Mouse (Mus musculus): ENCODE data around the gene Aqp3. TPM values are rescaled to one million over a fixed set of nuclear protein-coding genes. Genes with fewer than 3 reads are reported as not detected.
A peak's percentile ranks its signal among the peaks of the same experiment; 100 is the strongest.

The Aqp3 gene
- polyA plus RNA-seq, 1 experiment from 2014 or later = 1.0 TPM

DNA sequence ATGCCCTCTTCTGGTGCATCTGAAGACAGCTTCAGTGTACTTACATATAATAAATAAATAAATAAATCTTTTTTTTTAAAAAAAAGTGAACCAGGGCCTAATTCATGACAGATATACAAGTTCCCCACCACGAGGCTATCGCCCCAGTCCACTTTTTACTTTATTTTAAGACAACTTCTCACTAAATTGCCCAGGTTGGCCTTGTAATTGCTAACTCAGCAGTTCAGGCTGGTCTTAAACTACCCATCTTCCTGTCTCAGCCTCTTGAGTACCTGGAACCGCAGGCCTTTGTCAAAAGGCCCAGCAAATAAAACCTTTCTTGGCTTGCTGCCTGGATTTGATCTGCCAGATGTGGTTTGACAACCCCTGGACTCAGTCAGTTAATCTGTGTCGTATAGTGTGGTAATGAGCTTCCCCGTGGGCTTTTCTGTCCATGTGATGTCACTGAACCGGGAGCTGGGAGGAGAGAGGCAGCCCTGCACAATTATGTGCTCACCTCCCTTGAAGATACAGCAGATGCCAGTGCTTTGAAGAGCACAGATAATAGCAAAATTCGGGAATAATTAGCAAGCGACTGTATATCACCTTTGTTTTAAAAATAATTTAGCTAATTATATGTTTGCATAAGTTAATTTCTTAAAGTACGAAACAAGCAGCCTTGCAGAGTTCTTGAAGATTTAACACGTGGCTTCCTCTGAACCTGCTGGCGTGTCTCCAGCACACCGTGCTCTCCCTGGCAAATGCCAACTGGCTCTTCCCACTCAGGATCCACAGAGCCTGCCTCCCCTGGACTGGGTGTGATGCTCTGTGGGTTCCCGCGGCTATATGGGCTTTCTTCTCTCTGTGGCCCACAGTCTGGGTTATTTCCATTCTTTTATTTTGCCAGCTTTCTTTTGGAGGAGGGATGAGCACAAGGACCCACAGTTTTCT, 26.2 kb downstream of the Aqp3 start:
- no peaks in the 10 kb centered on the region for H3K9me3 ChIP-seq (replicated peaks; ENCODE audit: control insufficient read depth, low read length)
- DNase-seq (ENCODE audit: low spot score) (no peak), ATAC-seq (replicated peaks; ENCODE audit: insufficient number of reproducible peaks, low FRiP score, low TSS enrichment, low read depth) (no peak)
- H3K27me3 ChIP-seq (ENCODE audit: control insufficient read depth, insufficient read depth, low read length) = no peaks in the 10 kb centered on the region
- H3K36me3 ChIP-seq (replicated peaks; ENCODE audit: control insufficient read depth, insufficient read depth, low read depth, low read length) = no peaks in the 10 kb centered on the region
- no peak overlapping the region for H3K27ac ChIP-seq (replicated peaks; ENCODE audit: low read depth, low read length)
- H3K9ac ChIP-seq (replicated peaks; ENCODE audit: low read length) = no peak overlapping the region
- H3K4me1 ChIP-seq (ENCODE audit: control insufficient read depth, insufficient read depth, low read length) = no peaks in the 10 kb centered on the region
- H3K4me2 ChIP-seq (ENCODE audit: low read depth, low read length) = no peak overlapping the region
- no peak overlapping the region for H3K4me3 ChIP-seq (ENCODE audit: low read depth, low read length)
- WGBS = 74% methylated on average over 14 of the region's 14 CpGs

DNA sequence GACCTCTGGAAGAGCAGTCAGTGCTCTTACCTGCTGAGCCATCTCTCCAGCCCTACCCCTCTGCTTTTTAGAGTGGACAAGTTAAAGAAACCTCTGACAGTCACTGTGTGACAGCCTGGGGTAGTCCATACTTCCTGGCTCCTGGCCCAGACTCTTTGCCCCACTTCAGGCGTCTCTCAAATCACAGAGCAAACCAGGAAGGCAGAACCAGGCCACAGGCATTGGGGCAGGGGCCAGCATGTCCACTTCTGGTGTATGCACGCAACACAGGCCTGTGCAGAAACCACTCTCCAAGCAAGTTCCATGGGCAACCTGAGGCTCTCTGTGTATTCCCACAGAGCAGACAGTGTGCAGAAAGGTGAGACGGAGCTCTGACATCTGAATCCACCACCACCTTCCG, 32.8 kb downstream of the Aqp3 start:
- no peak overlapping the region for H3K4me2 ChIP-seq (ENCODE audit: low read depth, low read length)
- no peak overlapping the region for H3K9ac ChIP-seq (replicated peaks; ENCODE audit: low read length)
- H3K27ac ChIP-seq (replicated peaks; ENCODE audit: low read depth, low read length) = no peak overlapping the region
- ATAC-seq (replicated peaks; ENCODE audit: insufficient number of reproducible peaks, low FRiP score, low TSS enrichment, low read depth) = no peak
- WGBS = 84% methylated on average over 4 of the region's 4 CpGs
- DNase-seq (ENCODE audit: low spot score) = no peak
- no peaks in the 10 kb centered on the region for H3K9me3 ChIP-seq (replicated peaks; ENCODE audit: control insufficient read depth, low read length)
- H3K4me3 ChIP-seq (ENCODE audit: low read depth, low read length) = no peak overlapping the region
- H3K27me3 ChIP-seq (ENCODE audit: control insufficient read depth, insufficient read depth, low read length) = no peaks in the 10 kb centered on the region
- no peaks in the 10 kb centered on the region for H3K4me1 ChIP-seq (ENCODE audit: control insufficient read depth, insufficient read depth, low read length)
- H3K36me3 ChIP-seq (replicated peaks; ENCODE audit: control insufficient read depth, insufficient read depth, low read depth, low read length) = no peaks in the 10 kb centered on the region

DNA sequence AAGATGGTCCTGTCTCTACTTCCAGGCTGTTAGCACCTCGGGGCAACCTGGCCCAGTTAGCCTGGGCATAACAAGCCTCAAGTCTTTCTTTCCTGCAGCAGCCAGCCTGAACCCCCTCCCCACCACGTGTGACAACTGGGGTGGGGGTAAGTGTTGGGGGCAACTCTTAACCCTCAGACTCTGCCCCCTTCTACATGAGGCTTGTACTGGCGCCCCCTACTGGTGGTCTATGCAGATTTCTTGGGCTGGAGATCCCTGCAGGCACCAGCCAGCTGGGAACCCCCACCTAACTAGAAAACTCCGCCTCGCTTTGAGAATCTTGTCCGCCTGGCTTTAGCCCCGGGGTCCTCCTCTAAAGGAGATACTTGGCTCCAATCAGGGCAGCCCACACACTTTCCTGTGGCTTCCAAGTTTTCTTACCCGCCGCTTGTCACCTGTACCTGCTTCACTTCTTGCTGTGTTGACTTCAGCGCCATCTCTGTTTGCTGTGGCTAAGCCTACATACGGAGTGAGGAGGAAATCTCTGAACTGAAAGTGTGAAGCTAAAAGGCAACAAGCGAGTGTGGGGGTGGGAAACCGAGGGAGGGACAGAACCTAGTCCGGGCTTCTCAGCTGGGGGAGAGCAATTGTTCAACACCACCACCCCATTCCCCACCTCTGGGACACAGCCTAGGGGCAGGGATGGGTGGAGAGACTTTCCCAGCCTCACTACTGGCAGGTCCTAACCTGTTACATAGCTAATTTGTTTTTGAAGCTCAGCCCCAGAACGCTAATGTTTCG, 33.9 kb downstream of the Aqp3 start:
- Histone ChIP-seq H3K9me3 (replicated peaks; ENCODE audit: control insufficient read depth, low read length) (no peaks in the 10 kb centered on the region), H3K4me2 (ENCODE audit: low read depth, low read length) (no peak overlapping the region), H3K4me3 (ENCODE audit: low read depth, low read length) (no peak overlapping the region), H3K4me1 (ENCODE audit: control insufficient read depth, insufficient read depth, low read length) (no peaks in the 10 kb centered on the region), H3K36me3 (replicated peaks; ENCODE audit: control insufficient read depth, insufficient read depth, low read depth, low read length) (no peaks in the 10 kb centered on the region), H3K9ac (replicated peaks; ENCODE audit: low read length) (no peak overlapping the region), H3K27me3 (ENCODE audit: control insufficient read depth, insufficient read depth, low read length) (no peaks in the 10 kb centered on the region), H3K27ac (replicated peaks; ENCODE audit: low read depth, low read length) (no peak overlapping the region)
- ATAC-seq (replicated peaks; ENCODE audit: insufficient number of reproducible peaks, low FRiP score, low TSS enrichment, low read depth) (no peak), DNase-seq (ENCODE audit: low spot score) (peak; percentile 53)
- 22% methylated on average over 16 of the region's 16 CpGs for WGBS

DNA sequence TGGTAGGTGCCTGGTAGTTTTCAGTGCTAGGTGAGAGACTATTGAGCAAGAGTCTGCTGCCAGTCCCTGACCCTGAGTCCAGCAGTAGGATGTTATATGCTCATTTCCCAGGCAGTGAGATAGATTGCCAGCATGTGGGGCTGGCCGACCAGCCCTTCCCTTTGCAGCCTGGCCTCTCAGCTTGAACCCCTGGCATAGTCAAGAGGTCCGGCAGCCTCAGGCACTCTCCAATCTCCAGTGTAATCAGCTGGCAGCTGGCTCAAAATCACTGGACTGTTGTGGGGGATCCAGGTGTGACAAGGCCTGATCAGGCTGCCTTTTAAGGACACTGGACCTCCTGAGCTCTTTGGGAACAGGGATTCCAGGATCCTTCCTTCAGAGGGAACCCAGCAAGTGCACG, 34.6 kb downstream of the Aqp3 start:
- Histone ChIP-seq H3K4me1 (ENCODE audit: control insufficient read depth, insufficient read depth, low read length) (no peaks in the 10 kb centered on the region), H3K9me3 (replicated peaks; ENCODE audit: control insufficient read depth, low read length) (no peaks in the 10 kb centered on the region), H3K4me3 (ENCODE audit: low read depth, low read length) (no peak overlapping the region), H3K27ac (replicated peaks; ENCODE audit: low read depth, low read length) (no peak overlapping the region), H3K27me3 (ENCODE audit: control insufficient read depth, insufficient read depth, low read length) (no peaks in the 10 kb centered on the region), H3K9ac (replicated peaks; ENCODE audit: low read length) (no peak overlapping the region), H3K36me3 (replicated peaks; ENCODE audit: control insufficient read depth, insufficient read depth, low read depth, low read length) (no peaks in the 10 kb centered on the region), H3K4me2 (ENCODE audit: low read depth, low read length) (no peak overlapping the region)
- WGBS = 51% methylated on average over 3 of the region's 3 CpGs
- ATAC-seq (replicated peaks; ENCODE audit: insufficient number of reproducible peaks, low FRiP score, low TSS enrichment, low read depth) (no peak), DNase-seq (ENCODE audit: low spot score) (no peak)

DNA sequence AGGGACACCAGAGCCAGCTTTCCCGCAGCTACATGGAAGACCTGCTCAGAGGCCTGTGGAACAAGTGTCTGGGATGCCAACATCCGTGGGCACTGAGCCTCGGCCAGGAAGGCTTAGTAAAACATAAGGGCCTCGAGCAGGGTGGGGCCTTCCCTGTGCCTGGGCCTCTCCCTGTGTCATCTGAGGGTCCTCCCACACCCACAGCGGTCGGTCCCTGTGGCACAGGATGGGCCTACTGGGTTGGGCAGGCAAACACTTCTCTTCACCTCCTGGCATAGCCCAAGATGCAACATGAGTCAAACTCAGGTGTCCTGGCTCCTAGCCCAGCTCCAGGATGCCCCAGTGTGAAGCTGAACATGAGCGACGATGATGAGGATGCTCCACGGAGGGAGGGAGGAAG, 40.6 kb downstream of the Aqp3 start:
- H3K9me3 ChIP-seq (replicated peaks; ENCODE audit: control insufficient read depth, low read length) = no peaks in the 10 kb centered on the region
- no peak overlapping the region for H3K9ac ChIP-seq (replicated peaks; ENCODE audit: low read length)
- H3K27me3 ChIP-seq (ENCODE audit: control insufficient read depth, insufficient read depth, low read length) = no peaks in the 10 kb centered on the region
- no peak for DNase-seq (ENCODE audit: low spot score)
- H3K36me3 ChIP-seq (replicated peaks; ENCODE audit: control insufficient read depth, insufficient read depth, low read depth, low read length) = no peaks in the 10 kb centered on the region
- WGBS = 78% methylated on average over 6 of the region's 9 CpGs
- no peak overlapping the region for H3K4me3 ChIP-seq (ENCODE audit: low read depth, low read length)
- ATAC-seq (replicated peaks; ENCODE audit: insufficient number of reproducible peaks, low FRiP score, low TSS enrichment, low read depth) = no peak
- no peaks in the 10 kb centered on the region for H3K4me1 ChIP-seq (ENCODE audit: control insufficient read depth, insufficient read depth, low read length)
- H3K27ac ChIP-seq (replicated peaks; ENCODE audit: low read depth, low read length) = no peak overlapping the region
- no peak overlapping the region for H3K4me2 ChIP-seq (ENCODE audit: low read depth, low read length)

DNA sequence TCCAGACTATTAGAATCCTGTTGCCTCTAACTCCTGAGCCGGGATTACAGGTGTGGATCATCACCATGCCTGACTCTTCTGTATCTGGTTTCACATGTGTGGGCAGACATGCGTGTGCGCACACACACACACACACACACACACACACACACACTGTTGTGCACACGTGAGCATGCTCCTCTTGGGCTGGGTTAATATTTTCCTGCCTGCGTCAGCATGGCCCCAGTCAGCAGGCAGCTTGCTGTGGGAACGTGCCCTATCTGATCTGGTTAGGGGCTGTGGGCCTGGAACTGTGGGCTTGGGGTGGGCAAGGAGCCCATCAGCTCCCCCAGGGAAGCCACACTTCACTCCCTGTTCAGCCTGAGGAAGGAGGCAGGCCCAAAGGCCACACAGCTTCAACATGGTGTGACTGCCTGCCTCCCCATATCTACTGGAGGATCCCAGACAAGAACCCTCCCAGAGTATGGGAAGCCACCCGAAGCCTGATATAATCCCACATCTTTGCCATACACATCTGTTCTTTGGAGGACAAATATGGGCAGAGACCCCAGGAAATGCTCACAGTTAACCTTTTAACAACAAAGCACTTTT, 41.1 kb downstream of the Aqp3 start:
- no peak overlapping the region for H3K27ac ChIP-seq (replicated peaks; ENCODE audit: low read depth, low read length)
- no peaks in the 10 kb centered on the region for H3K27me3 ChIP-seq (ENCODE audit: control insufficient read depth, insufficient read depth, low read length)
- H3K36me3 ChIP-seq (replicated peaks; ENCODE audit: control insufficient read depth, insufficient read depth, low read depth, low read length) = no peaks in the 10 kb centered on the region
- H3K4me1 ChIP-seq (ENCODE audit: control insufficient read depth, insufficient read depth, low read length) = no peaks in the 10 kb centered on the region
- DNase-seq (ENCODE audit: low spot score) = no peak
- no peak overlapping the region for H3K4me3 ChIP-seq (ENCODE audit: low read depth, low read length)
- H3K9me3 ChIP-seq (replicated peaks; ENCODE audit: control insufficient read depth, low read length) = no peaks in the 10 kb centered on the region
- H3K4me2 ChIP-seq (ENCODE audit: low read depth, low read length) = no peak overlapping the region
- WGBS = 64% methylated on average over 7 of the region's 7 CpGs
- no peak overlapping the region for H3K9ac ChIP-seq (replicated peaks; ENCODE audit: low read length)
- no peak for ATAC-seq (replicated peaks; ENCODE audit: insufficient number of reproducible peaks, low FRiP score, low TSS enrichment, low read depth)

DNA sequence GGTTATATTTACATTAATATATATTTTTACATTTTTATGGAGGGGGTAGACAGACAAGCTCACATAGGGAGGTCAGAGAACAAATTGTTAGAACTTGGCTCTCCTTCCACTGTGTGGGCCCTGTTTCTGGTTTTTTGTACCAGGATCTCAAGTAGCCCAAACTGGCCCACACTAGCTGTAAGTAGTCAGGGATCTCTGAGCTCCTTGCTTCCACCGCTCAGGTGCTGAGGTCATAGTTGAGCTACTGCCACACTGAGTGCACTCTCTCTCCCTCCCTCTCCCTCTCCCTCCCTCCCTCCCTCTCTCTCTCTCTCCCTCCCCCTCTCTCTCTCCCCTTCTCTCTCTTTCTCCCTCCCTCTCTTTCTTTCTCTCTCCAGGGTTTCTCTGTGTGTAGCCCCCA, 41.7 kb downstream of the Aqp3 start:
- DNase-seq (ENCODE audit: low spot score) (no peak), ATAC-seq (replicated peaks; ENCODE audit: insufficient number of reproducible peaks, low FRiP score, low TSS enrichment, low read depth) (no peak)
- H3K9ac ChIP-seq (replicated peaks; ENCODE audit: low read length) = no peak overlapping the region
- H3K27me3 ChIP-seq (ENCODE audit: control insufficient read depth, insufficient read depth, low read length) = no peaks in the 10 kb centered on the region
- H3K9me3 ChIP-seq (replicated peaks; ENCODE audit: control insufficient read depth, low read length) = no peaks in the 10 kb centered on the region
- WGBS = 35% methylated on average over 1 of the region's 1 CpGs
- H3K4me1 ChIP-seq (ENCODE audit: control insufficient read depth, insufficient read depth, low read length) = no peaks in the 10 kb centered on the region
- H3K36me3 ChIP-seq (replicated peaks; ENCODE audit: control insufficient read depth, insufficient read depth, low read depth, low read length) = no peaks in the 10 kb centered on the region
- H3K4me3 ChIP-seq (ENCODE audit: low read depth, low read length) = no peak overlapping the region
- H3K27ac ChIP-seq (replicated peaks; ENCODE audit: low read depth, low read length) = no peak overlapping the region
- no peak overlapping the region for H3K4me2 ChIP-seq (ENCODE audit: low read depth, low read length)

DNA sequence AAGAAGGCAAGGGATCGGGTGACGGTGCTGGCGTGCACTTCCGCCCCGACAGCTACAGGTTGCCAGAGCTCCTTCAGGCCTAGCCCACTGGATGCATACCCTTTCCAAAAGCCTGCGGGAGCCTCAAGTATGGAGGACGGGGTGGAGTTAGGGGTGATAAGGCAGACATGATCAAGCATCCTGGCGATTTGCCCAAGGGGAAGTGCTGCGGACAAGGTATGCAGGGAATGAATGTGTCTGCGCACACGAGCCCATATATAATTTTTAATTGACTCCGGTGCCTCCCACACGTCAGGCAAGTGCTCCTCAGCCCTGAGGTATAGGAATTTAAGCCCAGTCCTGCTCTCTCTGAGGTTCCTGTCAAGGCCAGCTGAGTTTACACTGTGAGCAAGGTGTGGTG, 42.9 kb downstream of the Aqp3 start:
- no peaks in the 10 kb centered on the region for H3K27me3 ChIP-seq (ENCODE audit: control insufficient read depth, insufficient read depth, low read length)
- no peak overlapping the region for H3K4me3 ChIP-seq (ENCODE audit: low read depth, low read length)
- DNase-seq (ENCODE audit: low spot score) = no peak
- H3K4me1 ChIP-seq (ENCODE audit: control insufficient read depth, insufficient read depth, low read length) = no peaks in the 10 kb centered on the region
- H3K9ac ChIP-seq (replicated peaks; ENCODE audit: low read length) = no peak overlapping the region
- H3K9me3 ChIP-seq (replicated peaks; ENCODE audit: control insufficient read depth, low read length) = no peaks in the 10 kb centered on the region
- H3K36me3 ChIP-seq (replicated peaks; ENCODE audit: control insufficient read depth, insufficient read depth, low read depth, low read length) = no peaks in the 10 kb centered on the region
- no peak for ATAC-seq (replicated peaks; ENCODE audit: insufficient number of reproducible peaks, low FRiP score, low TSS enrichment, low read depth)
- no peak overlapping the region for H3K4me2 ChIP-seq (ENCODE audit: low read depth, low read length)
- WGBS = 77% methylated on average over 13 of the region's 13 CpGs
- no peak overlapping the region for H3K27ac ChIP-seq (replicated peaks; ENCODE audit: low read depth, low read length)

Data from embryonic facial prominence, embryonic 11.5 days (tissue).